Mouse (Mus musculus): Measurements from ENCODE around the gene Bcas1. TPM values are rescaled to one million over a fixed set of nuclear protein-coding genes. Genes with fewer than 3 reads are reported as not detected.

The Bcas1 gene
- polyA plus RNA-seq, 1 experiment from 2014 or later = not detected

DNA sequence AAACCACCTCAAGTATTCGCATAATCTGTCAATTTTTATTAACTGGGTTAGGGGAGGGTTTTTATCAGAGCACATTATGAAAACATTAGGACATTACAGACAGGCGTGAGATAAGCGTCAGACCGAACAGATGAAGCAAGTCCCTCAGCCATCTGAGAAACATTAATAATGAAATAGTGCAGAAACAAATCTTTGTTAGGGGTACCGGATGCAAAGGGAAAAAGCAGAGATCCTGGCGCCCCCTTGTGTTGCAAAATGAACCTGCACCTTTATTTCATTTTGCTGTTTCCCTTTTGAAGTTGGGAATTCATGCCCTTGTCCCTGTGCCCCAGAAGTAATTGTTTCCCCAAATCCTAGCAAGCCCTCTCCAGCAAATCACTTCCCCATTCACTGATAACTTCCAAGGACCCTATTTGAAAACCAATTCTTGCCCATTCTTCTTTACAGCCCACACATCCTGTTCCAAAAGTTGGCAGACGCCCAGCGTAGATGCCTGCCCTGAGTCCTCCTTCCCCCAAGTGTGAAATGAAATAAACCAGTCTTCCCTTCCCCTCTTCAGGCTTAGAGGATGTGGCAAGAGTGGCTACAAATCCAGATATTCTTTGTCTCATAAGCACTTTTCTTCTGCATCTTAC, 80.4 kb downstream of the Bcas1 start:
- no peaks in the 10 kb centered on the region for H3K79me2 ChIP-seq (ENCODE audit: inconsistent target)
- WGBS (ENCODE audit: missing documents) = 25% methylated on average over 8 of the region's 8 CpGs
- H3K4me3 ChIP-seq (ENCODE audit: inconsistent target) = no peak overlapping the region
- H3K27ac ChIP-seq = no peak overlapping the region
- H3K36me3 ChIP-seq (ENCODE audit: inconsistent target) = no peaks in the 10 kb centered on the region

- no peaks in the 10 kb centered on the region for H3K36me3 ChIP-seq (ENCODE audit: inconsistent target)
- no peak overlapping the region for H3K4me3 ChIP-seq (ENCODE audit: inconsistent target)
- no peaks in the 10 kb centered on the region for H3K79me2 ChIP-seq (ENCODE audit: inconsistent target)
- WGBS (ENCODE audit: missing documents) = 0% methylated on average over 5 of the region's 5 CpGs
- H3K27ac ChIP-seq = peak overlapping the region; percentile 65
These were observed 82.2 kb downstream of the Bcas1 start for GRCm38 (mm10) chr2:170345410-170345793.

DNA sequence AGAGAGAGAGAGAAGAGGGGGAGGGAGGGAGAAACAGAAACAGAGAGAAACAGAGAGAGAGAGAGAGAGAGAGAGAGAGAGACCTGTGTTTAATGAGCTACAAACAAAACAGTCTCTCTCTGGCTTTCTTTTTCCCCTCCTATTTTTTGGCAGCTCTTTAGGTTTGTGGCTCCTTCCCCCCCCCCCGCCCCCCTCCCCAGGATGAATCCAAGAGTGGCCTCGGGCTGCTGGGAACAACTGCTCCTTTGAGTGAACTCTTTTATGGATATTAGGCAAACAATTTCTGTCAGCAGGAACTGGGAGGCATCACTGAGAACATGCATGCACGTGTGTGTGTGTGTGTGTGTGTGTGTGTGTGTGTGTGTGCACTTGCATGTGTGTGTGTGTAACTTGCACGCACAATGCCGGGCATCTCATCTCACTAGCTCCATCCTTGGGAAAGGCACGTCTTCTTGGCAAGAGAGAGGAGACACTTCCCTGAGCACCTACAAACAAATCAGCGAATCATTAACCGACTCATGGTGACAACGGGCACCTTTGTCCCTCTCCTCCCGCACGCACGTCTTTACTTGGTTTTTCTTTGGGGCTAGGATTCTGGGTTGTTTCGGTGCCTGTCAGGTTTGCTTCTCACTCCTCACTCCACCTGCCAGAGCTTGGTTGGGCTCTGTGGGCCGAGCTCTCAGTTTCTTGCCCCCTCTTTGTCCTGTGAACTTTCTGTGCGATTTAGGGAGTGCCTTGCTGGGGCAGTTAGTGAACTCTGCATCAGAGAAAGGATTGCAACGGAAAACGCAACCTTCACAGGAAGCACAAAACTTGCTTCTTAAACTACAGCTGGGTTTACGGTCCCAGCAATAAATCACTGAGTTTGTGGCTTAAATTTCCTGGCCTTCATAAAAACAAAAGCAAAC, 82.9 kb downstream of the Bcas1 start:
- Histone ChIP-seq H3K4me3 (ENCODE audit: inconsistent target) (no peak overlapping the region), H3K27ac (peak overlapping the region; percentile 65), H3K36me3 (ENCODE audit: inconsistent target) (no peaks in the 10 kb centered on the region), H3K79me2 (ENCODE audit: inconsistent target) (no peaks in the 10 kb centered on the region)
- WGBS (ENCODE audit: missing documents) = 23% methylated on average over 16 of the region's 18 CpGs

GRCm38 (mm10) chr2:170343819-170344317, 83.8 kb downstream of the Bcas1 start:
- H3K27ac ChIP-seq = peak overlapping the region; percentile 65
- H3K36me3 ChIP-seq (ENCODE audit: inconsistent target) = no peaks in the 10 kb centered on the region
- no peaks in the 10 kb centered on the region for H3K79me2 ChIP-seq (ENCODE audit: inconsistent target)
- WGBS (ENCODE audit: missing documents) = 33% methylated on average over 10 of the region's 10 CpGs
- no peak overlapping the region for H3K4me3 ChIP-seq (ENCODE audit: inconsistent target)

DNA sequence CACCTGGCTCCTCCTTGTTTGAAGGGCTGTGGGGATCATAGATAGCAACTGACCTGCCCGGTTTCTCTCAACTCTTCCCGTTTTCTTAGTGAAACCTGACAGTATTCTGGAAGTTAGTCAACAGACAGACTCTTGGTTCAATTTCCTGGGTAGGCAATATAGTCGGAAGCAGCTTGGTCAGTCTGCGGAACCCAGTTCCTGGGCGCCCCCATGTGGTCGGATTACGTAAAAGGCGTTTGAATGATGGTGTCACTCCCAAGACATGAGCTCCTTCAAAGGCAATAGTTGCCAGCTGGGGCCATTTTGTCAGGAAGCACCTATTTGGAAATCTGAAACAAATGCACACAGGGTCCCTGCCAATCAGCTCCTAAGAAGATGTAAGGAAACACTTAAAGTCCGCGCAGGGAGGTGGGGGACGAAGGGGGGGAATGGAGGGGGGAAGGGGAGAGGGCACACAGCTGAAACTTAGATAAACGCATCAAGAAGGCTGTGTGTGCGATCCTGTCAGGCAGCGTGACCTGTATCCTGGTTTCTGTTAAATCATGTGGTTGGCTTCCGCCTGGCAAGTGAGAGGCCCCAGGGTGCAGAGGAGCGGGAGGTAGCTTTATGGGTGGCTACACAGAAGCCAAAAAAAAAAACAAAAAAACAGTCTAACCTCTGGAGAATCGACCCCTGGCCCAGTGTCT, 84.4 kb downstream of the Bcas1 start:
- 13% methylated on average over 17 of the region's 17 CpGs for WGBS (ENCODE audit: missing documents)
- no peak overlapping the region for H3K4me3 ChIP-seq (ENCODE audit: inconsistent target)
- H3K27ac ChIP-seq = peak overlapping the region; percentile 65
- H3K79me2 ChIP-seq (ENCODE audit: inconsistent target) = no peaks in the 10 kb centered on the region
- no peaks in the 10 kb centered on the region for H3K36me3 ChIP-seq (ENCODE audit: inconsistent target)

- Histone ChIP-seq H3K4me3 (ENCODE audit: inconsistent target) (no peak overlapping the region), H3K36me3 (ENCODE audit: inconsistent target) (no peaks in the 10 kb centered on the region), H3K27ac (no peak overlapping the region), H3K79me2 (ENCODE audit: inconsistent target) (no peaks in the 10 kb centered on the region)
- WGBS (ENCODE audit: missing documents) = 92% methylated on average over 12 of the region's 12 CpGs
These were observed 85.3 kb downstream of the Bcas1 start for GRCm38 (mm10) chr2:170342312-170342830.

DNA sequence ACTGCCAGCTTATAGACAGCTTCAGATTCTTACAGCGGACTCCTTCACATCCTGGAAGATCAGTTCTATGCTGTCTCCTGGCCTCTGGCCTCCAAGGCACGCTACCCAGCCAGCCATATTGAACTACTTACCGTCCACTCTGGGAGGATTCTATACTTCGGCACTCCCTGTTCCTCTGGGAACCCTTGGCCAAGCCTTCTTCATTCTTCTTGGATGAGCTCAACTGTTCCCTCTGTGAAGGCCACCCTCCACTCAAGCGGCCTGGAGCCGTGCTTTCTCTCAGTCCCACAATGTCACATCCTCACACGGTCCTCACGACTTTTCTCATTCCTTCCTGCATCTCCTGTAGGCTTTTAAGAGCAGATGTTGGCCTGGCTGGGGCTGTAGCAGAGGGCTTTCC, 86.5 kb downstream of the Bcas1 start:
- no peak overlapping the region for H3K4me3 ChIP-seq (ENCODE audit: inconsistent target)
- no peak overlapping the region for H3K27ac ChIP-seq
- 96% methylated on average over 8 of the region's 8 CpGs for WGBS (ENCODE audit: missing documents)
- no peaks in the 10 kb centered on the region for H3K79me2 ChIP-seq (ENCODE audit: inconsistent target)
- H3K36me3 ChIP-seq (ENCODE audit: inconsistent target) = no peaks in the 10 kb centered on the region

GRCm38 (mm10) chr2:170336266-170336760, 91.3 kb downstream of the Bcas1 start:
- H3K27ac ChIP-seq = no peak overlapping the region
- H3K36me3 ChIP-seq (ENCODE audit: inconsistent target) = no peaks in the 10 kb centered on the region
- H3K79me2 ChIP-seq (ENCODE audit: inconsistent target) = no peaks in the 10 kb centered on the region
- no peak overlapping the region for H3K4me3 ChIP-seq (ENCODE audit: inconsistent target)
- 28% methylated on average over 9 of the region's 9 CpGs for WGBS (ENCODE audit: missing documents)

DNA sequence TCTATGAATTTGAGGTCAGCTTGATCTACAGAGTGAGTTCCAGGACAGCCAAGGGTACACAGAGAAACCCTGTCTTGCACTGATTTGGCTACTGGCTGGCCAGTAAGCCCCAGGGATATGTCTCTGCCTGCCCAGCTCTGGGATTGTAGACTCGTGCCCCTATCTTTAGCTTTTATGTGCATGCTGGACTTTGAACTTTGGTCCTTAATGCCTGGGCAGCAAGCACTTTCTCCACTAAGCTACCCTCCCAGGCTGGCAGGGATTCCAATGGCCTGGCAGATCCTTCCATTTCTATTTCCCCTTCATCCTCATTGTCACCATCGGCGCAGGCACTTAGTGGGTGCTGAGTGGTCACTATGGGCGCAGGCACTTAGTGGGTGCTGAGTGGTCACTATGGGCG, 92.5 kb downstream of the Bcas1 start:
- WGBS (ENCODE audit: missing documents) = 98% methylated on average over 5 of the region's 5 CpGs
- Histone ChIP-seq H3K4me3 (ENCODE audit: inconsistent target) (no peak overlapping the region), H3K79me2 (ENCODE audit: inconsistent target) (no peaks in the 10 kb centered on the region), H3K36me3 (ENCODE audit: inconsistent target) (no peaks in the 10 kb centered on the region), H3K27ac (no peak overlapping the region)

GRCm38 (mm10) chr2:170331870-170332269, 95.8 kb downstream of the Bcas1 start:
- Histone ChIP-seq H3K27ac (no peak overlapping the region), H3K79me2 (ENCODE audit: inconsistent target) (no peaks in the 10 kb centered on the region), H3K36me3 (ENCODE audit: inconsistent target) (no peaks in the 10 kb centered on the region), H3K4me3 (ENCODE audit: inconsistent target) (no peak overlapping the region)
- 64% methylated on average over 2 of the region's 2 CpGs for WGBS (ENCODE audit: missing documents)

GRCm38 (mm10) chr2:170330466-170330865, 97.2 kb downstream of the Bcas1 start:
- Histone ChIP-seq H3K79me2 (ENCODE audit: inconsistent target) (no peaks in the 10 kb centered on the region), H3K4me3 (ENCODE audit: inconsistent target) (no peak overlapping the region), H3K36me3 (ENCODE audit: inconsistent target) (no peaks in the 10 kb centered on the region), H3K27ac (peak overlapping the region; percentile 62; the same call in 1 of the 2 replicates)
- 67% methylated on average over 8 of the region's 8 CpGs for WGBS (ENCODE audit: missing documents)

GRCm38 (mm10) chr2:170329921-170330320, 97.7 kb downstream of the Bcas1 start:
- 44% methylated on average over 13 of the region's 13 CpGs for WGBS (ENCODE audit: missing documents)
- H3K27ac ChIP-seq = peak overlapping the region; percentile 62

GRCm38 (mm10) chr2:170323925-170324347, 103.7 kb downstream of the Bcas1 start:
- no peaks in the 10 kb centered on the region for H3K36me3 ChIP-seq (ENCODE audit: inconsistent target)
- peak overlapping the region; percentile 3; the same call in 1 of the 2 replicates for H3K4me3 ChIP-seq (ENCODE audit: inconsistent target)
- H3K27ac ChIP-seq = peak overlapping the region; percentile 64
- H3K79me2 ChIP-seq (ENCODE audit: inconsistent target) = no peaks in the 10 kb centered on the region
- WGBS (ENCODE audit: missing documents) = 16% methylated on average over 19 of the region's 19 CpGs

More at GRCm38 (mm10) chr2:170329921-170330320, 97.7 kb downstream of the Bcas1 start:
- no peak overlapping the region for H3K4me3 ChIP-seq (ENCODE audit: inconsistent target)
- H3K36me3 ChIP-seq (ENCODE audit: inconsistent target) = no peaks in the 10 kb centered on the region
- H3K79me2 ChIP-seq (ENCODE audit: inconsistent target) = no peaks in the 10 kb centered on the region

DNA sequence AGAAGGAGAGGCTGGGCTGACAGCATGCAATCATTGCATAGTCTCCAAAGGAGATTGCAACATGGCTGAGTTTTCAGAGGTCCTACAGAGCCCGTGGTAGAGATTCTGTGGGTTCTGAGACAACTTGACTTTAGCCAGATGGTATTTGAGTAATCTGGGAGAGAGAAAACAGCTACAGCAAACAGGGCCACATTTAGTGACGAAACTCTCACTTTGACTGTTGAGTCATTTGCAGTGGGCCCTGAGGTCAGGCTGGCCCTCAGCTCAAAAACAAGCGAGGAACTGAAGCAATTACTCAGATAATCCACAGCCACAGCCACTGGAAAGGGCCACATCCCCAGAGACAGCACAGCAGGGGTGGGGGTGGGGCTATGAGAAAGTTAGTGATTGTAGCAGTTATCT, 105.6 kb downstream of the Bcas1 start:
- H3K79me2 ChIP-seq (ENCODE audit: inconsistent target) = no peaks in the 10 kb centered on the region
- no peaks in the 10 kb centered on the region for H3K36me3 ChIP-seq (ENCODE audit: inconsistent target)
- no peak overlapping the region for H3K4me3 ChIP-seq (ENCODE audit: inconsistent target)
- H3K27ac ChIP-seq = peak overlapping the region; percentile 94
- WGBS (ENCODE audit: missing documents) = 4% methylated on average over 3 of the region's 3 CpGs

Data from macrophage (primary cell).